Mouse (Mus musculus) frontal cortex, postnatal 36 days (tissue): ENCODE data around the gene Pcx.

Source experiments
- DNase-seq, 2 experiments: peaks; one replicate each; pipeline ENCODE4 v3.0.0; 2022; ENCODE audit warnings: low spot score in 2 of 2

Pcx gene

DNA sequence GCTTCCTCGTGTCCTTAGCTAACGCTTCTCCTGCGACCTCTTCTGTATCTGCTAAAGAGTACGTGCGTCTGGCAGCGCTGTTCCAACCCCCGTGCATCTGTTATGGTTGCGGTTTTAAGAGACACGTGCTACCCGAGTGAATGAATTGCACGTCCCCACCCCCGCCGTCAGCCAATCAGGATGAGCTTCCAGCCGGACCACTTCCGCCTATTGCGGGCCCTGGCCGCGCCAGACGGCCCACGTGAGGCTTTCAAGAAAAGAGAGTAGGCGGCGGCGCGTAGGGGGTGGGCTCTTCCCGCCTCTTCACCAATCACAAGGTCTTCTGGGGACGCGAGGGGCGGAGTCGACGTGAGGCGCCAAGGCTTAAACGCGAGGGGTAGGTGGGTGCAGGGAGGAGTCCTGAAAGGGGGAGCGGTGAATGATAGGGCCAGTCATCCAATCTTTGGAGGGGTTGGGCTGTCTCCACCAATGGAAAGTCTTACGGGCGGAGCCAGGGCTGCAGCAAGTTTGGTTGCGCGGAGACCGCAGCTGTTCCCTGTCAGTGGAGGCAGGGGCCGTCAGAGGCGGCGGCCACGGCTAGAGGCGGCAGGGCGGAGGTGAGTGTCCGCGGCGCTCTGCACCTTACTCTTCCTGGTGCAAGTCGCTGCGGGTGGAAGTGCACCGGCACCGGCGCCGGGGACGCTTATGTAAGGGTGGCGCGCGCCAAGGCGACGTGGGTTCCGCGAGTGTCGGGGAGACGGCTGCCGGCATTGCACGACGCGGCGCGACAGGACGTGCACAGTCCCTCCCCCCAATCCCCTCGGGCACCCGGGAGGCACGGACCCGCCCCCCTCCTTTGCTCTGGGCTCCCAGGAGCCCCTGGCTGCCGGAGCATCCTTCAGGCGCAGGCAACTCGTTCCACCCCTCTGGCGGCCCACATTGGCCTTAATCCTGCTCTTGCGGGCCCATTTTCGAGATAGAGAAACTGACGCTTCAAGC lies at the start of gene Pcx:
Gene Pcx (plus strand): TSS at position 487 of the 978 bp plus-strand sequence.
- peak; percentile 99 for DNase-seq

DNA sequence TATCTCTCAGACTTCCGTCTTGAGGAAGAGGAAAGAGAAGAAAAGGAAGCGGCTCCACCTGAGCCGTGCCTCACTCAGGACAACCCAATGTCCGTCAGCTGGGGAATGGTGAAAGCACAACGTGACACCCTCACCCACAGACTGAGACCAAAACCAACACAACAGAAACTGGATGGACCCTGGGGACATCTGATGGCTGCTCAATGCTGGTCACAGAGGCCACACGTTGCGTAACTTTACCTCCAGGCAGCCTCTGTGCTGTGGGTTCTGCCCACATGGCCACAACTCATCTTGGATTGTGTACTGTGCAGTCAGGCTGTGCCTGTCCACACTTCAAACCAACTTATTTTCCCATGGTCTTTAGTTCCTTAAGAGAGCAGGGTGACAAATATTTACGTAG lies 48.3 kb upstream of the Pcx start:
- no peak for DNase-seq

DNA sequence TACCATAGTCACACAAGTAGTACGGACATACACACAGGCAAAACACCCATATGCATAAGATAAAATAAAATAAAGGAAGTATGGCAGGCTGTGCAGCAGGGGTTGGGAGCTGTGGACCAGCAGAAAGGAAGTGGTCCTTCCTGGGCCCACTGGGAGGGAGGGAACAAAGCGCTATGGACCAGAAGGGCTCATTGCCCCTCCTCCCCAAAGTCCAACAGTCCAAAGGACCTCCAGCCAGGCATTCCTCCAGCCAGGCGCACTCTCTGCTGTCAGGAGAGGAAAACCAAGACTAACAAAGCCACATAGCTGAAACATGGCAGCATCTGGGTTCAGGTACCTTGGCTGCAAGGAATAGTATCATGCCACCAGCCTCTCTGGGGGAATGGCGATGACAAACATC lies 45.6 kb upstream of the Pcx start:
- no peak for DNase-seq

DNA sequence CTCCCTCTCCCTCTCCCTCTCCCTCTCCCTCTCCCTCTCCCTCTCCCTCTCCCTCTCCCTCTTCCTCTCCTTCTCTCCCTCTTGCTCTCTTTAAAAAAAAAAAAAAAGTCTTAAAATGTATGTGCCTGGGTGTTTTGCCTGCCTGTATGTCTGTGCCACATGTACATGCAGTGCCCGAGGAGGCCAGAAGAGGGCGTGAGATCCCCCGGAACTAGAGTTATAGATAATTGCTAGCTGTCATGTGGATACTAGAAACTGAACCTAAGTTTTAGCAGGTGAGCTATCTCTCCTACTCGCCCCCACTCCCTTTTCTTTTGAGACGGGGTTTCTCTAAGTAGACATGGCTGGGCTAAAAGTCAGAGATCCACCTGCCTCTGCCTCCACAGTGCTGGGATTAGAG lies 41.9 kb upstream of the Pcx start:
- no peak for DNase-seq

DNA sequence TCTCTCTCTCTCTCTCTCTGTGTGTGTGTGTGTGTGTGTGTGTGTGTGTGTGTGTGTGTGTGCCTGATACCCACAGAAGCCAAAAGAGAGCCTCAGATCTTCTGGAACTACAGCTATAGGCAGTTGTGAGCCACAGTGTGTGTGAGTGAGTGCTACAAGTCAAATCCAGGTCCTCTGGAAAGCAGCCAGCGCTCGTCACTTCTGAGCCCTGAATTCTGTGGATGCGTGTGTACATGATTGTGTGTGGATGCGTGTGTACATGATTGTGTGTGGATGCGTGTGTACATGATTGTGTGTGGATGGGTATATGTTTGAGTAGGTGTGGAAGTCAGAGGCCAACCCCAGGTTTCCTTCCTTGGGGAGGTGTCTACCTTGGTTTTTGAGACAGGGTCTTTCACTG lies 36.7 kb upstream of the Pcx start:
- DNase-seq, result no peak

DNA sequence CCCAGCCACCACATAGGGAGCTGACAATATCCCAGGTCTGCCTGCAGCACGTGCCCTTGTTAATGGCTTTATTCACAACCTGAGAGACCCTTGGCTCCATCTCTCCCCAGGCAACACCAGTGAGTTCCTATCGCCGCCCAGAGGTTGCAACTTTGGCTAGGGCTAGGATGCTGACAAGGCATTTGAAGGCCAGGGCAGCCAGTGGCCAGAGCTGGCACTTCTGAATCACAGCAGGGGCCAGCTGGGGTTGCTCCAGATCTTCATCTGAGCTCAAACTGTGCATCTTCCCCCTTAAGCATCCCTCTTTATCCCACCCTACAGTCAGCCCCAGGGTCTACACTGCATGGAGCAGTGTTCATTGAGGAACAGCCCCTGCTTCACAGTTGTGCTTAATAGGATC lies 35.5 kb upstream of the Pcx start:
- DNase-seq, result no peak

DNA sequence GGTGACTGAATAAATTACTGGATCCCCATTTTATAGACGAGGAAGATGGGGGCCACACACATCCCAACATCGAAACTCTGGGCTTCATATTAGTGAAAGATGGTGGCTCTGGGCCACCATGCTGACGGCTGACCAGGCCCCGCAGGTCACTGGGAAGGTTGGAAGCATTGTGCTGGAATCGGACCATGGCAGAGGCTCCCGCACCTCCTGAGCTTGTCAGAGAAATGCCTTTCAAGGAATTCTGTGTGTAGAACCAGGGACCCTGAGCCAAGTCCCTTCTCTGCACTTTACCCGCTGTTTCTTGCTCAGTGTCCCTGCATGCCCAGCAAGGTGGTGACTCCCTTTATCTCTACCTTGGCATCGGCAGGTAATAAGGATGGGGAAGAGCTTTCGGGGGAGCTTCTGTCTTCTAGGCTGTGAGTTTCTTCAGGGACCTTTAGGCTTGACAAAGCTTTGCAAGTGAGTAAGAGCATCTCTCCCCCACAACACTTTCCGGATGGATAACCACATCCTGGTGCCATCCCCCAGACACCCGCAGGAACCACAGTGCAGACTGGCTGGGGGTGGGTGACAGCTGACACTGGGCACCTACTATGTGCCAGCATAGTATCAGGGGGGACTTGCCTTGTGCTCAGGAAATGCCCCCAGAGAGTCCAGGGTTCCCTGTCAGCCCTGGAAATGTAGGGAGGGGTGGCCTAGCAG lies 34.9 kb upstream of the Pcx start:
- DNase-seq, result peak in 1 of 2 experiments; percentile 50

DNA sequence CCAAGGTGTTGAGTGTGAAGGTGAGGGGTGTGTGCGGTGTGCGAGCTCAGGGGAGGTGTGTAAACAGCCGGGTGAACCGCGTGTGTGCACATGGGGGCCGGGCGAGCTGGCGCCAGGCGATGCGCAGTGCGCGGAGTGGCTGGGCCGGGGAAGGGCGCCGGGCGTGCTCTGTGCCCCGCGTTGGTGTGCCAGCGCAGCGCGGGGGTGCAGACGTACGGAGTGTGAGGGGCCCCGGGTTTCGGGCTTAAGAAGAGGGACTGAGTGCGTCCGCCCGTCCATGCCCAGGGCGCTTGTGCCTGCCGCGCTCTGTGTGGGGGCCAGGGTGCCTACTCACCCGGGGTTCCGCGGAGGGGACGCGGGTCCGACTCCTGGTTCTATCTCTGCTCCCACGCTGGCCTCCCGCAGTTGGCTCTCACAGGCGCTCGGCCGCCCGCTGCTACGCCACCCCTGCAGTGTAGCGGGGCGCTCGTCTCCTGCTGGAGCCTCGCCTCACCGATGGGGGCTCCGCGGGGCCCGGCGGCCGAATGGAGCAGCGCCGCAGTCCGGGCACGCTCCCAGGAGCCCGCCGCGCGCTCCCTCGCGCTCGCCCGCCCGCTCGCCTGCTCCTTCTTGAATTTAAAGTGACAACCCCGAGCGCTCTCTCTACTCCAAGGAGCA lies 33.5 kb upstream of the Pcx start:
- DNase-seq, result peak; percentile 56 to 64

DNA sequence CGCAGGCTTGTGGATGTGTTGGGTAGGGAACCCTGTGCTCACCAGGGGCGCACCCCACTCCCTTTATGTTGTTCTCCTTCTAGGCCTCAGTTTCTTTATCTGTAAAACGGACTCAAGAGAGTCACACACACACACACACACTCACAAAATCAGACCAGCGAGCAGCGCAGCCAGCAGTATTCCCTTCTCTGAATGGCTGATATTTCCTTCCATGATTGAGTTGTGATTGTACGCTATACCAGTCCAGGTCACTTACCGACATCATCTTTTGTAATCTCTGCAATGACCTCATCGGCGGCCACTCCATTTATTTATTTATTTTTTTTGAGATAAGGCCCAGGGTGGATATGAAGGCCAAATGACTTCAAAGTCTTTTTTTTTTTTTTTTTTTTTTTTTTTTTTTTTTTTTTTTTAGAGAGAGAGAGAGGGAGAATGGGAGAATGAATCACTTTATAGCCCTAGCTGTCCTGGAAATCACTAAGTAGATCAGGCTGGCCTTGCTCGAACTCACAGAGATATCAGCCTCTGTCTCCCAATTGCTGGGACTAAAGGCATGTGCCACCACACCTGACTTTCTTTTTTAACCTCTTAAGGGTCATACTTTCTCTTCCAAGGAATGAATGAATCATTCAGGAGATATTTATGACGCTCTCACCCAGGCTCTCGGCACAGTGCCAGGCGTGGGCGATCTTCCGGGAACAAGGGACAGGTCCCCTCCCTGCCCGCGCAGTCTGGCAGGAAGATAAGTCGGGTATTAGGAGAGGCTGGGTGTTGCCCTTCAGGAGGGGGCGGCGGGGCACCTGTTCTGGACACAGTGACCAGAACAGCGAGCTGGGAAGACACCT lies 32.7 kb upstream of the Pcx start, which contains the start of gene Syt12:
Gene Syt12 (minus strand): TSS at position 103 of the 845 bp plus-strand sequence.
- DNase-seq, result peak in 1 of 2 experiments; percentile 55

DNA sequence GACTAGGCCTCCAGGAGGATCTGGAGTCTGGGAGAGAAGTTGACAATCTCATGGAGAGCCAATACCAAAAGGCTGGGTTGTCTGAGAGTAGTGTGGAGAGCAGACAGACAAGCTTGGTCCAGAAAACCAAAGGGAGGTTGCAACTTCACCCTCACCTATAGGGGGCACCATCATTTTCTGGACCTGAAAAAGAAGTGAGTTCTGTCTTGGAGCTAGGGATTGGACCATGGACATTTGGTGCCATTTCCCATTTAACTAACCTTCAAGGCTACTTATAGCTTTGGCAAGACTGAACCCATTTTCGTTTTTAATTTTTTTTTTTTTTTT lies 32.1 kb upstream of the Pcx start:
- DNase-seq, result no peak

DNA sequence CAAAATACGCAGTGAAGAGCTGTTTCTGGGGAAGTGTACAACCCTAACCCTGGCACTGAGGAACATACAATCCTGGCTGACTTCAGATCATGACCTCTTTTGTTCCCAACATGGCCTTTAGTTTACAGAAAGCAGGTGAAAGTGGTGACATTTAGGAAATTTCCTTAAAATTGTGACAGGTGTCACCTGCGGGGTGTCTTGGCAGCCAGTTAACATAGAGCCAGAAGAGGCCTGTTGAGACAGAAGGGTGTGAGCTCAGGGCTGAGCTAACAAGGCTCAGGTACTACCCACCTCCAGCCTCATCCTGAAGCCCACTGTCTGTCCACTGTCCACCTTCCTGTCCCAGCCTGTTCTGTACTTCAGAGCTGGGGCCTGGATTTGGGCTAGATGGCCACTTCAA lies 30.2 kb upstream of the Pcx start:
- no peak for DNase-seq

DNA sequence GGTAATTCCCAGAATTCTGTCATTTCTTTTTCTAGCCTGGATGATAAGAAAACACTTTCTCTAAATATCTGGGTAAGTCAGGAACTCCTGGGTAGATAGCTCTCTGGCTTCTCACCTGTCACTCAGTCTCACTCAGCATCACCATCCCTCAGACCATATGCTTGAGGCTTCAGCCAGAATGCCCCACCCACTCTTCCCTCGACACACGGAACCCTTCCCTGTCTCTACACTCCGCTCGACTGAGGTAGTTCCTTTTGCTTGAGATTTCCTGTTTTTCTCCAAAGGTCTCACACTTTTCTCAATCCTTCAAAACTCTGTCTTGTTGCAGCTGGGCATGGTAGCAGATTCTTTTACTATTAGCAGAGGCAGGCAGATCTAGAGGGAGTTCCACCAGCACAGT lies 28.9 kb upstream of the Pcx start:
- peak; percentile 72 to 77 for DNase-seq

DNA sequence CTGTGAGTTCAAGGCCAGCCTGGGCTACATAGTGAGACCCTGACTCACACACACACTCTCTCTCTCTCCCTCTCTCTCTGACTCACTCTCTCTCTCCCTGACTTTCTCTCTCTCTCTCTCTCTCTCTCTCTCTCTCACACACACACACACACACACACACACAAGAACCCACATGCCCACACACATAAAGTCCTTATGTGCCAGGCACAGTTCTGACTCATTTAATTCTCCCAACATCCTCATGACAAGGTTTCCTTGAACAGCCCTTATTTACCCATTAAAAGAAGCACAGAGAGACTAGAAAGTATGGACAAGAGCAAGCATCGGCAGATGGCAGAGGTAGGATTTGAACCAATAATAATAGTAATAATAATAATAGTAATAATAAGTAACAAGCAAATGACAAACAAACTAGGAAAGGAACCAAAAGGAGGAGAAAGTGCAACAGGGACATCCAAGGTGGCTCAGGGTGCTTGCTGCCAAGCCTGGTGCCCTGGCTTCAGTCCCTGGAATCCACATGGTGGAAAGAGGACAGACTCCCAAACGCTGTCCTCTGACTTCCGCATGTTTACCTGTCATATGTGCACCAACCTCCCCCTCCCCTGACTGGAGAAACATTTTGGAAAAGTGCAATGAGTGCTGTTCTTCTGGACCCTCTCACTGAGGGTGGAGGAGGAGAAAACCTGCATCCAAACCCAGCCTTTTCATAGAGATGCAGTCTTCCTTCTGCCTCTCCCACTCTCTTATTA lies 28.0 kb upstream of the Pcx start:
- no peak for DNase-seq

DNA sequence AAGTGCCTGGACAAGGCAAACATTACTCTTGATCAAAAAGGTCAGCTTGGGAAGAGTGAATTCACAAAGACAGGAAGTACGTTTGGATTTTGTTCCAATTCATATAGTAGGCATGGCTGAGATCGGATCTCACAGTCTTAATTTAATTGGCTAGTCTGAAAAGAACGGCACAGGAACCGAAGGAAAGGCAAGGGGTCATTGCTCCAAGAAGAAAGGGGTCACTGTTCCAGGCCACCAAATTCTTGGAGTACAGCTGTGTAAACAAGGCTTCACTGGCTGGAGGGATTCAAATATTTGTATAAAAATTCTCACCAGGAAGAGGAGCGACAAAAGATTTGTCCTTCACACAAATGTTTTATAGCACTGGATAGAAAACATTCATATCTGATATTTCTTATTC lies 25.3 kb upstream of the Pcx start:
- no peak for DNase-seq

DNA sequence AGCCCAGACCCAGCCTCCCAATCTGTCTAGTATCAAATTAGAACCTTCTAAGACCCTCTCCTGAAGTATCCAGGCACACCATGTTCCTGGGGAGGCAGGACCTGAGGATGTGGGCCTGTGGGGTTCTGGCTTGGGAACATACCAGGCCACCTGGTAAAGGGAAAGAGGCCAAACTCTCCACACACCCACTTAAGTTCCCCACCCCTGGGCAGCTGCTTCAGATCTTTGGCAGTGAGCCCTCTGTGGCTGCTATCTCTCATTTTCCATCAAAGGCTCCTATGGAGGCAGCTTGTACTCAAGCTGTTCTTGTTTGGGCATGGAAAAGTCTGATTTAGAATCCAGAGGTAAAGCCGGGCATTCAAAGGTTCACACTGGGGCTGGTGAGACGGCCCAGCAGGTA lies 22.4 kb upstream of the Pcx start:
- no peak for DNase-seq

DNA sequence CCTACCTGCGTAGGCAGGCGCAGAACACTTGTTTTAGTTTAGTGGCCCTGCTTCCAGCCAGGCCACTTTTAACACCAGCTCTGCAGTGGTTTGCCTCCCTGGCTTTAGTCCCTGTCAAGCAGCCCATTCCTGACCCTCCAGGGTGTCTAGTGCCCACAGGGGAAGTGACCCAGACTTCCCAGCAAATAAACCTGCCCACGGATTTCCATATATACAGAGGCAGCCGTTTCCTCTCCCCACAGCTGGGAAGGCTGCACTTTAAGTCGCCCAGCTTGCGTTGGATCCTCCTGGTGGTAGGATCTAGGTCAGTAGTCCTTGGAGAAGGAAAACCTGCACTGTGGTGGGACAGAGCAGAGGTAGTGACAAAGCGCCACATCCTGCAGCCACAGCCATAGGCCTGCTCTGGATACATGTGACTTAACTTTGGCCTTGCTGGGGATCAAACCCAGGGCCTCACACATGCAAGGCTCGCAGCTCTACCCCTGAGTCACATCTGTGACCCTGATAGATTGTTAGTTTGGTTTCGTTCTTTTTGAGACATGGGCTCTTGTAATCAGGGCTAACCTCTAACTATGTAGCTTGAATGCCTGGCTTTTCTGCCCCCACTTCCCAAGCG lies 19.1 kb upstream of the Pcx start:
- DNase-seq, result no peak

DNA sequence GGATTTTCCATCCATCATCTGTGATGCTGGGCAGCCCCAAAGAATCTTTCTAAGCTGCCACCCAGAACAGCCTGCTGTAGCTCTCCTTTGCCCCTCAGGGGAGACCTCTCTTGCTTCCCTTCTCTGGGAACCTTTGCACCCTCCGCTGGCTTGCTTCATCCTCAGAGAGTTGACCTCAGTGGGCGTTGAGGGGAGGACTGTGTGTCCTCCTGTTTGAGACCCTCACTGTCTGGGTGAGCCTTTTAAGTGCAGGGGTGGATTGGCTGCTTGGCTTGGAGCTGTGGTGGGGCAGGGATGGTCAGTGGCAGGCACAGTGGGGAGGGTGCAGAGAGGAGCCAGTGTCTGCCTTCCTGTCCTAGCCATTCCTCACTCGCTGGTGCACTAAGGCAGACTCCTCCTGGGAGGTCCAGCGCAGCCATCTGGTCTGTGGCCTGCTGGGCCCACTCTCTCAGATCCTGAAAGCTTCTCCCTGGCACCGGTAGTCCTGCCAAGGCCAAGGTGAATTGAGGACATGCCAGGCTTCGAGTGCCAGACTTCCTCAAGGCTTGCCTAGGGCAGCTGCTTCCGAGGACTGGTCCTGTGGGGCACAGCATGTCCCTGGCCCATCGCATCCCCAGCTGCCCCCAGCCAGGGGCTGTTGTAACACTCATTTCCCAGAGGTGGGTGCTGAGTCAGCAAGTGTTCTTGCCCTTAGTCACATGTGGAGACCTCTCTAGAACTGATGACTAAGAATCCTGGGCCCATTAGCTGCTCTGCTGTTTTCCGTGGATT lies 17.6 kb upstream of the Pcx start:
- no peak for DNase-seq

DNA sequence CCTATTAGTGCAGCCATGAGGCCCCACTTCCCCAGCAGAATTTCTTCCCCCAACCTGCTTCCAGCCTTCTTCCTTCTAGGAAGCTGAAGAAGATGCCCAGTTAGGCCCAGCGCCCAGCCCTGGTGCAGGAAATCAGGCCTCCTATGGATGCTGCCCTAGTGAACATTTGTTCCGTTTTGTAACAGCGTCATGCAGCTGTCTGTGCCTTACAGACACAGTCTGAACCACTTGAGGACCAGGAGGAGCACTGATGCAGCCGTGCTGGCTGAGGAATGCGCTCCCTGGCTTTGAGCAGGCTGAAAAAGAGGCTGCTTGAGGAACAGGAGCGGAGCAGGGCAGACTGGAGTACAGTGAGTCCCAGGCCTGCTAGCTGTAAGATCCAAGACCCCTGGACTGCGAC lies 15.6 kb upstream of the Pcx start:
- DNase-seq, result no peak

DNA sequence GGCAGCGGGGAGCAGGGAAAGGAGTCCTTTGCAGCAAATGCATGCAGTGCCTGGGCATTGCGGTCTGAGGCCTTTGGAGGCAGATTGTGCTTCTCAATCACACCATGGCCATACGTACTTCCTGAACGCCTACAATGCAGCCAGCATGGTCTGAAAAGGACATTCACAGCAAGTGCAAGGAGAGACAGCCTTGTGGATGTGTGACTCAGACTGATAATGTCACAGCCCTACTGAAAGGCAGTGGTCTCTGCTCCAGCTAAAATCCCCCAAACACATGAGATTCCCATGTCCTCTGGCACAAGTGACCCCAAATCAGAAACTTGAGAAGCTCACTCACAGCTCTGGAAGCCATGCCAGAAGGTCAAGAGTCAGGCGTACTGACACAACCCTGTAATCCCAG lies 14.5 kb upstream of the Pcx start:
- no peak for DNase-seq
